Mouse (Mus musculus): Measurements from ENCODE around the gene Avl9.

The Avl9 gene

GRCm38 (mm10) chr6:56714574-56715269 is at the start of gene Avl9:
Avl9 (plus strand) TSS chr6:56714899.
- DNase-seq (ENCODE audit: low read depth), result peak; percentile 91

GRCm38 (mm10) chr6:56688238-56688637 is 26.5 kb upstream of the Avl9 start:
- no peak for DNase-seq (ENCODE audit: low read depth)

DNA sequence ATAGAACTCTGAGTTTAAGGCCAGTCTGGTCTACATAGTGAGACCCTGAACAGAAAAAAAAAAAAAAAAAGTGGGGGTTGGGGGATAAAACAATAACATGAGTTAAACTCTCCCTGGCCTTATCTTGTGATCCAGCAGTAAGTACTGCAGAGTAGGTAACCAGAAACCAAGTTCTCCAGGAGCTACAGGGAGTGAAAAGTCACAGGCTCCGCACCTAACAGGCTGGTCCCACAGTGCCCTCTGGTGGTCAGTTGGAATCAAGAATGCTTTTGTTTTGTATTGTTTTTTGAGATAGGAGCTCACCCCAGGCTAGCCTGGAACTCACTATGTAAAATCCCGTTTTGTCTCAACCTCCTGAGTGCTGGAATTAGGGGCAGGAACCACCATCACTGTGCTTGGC is 23.5 kb upstream of the Avl9 start:
- peak; percentile 70 for DNase-seq (ENCODE audit: low read depth)

- DNase-seq (ENCODE audit: low read depth), result no peak
Observed at GRCm38 (mm10) chr6:56692445-56692844, 22.3 kb upstream of the Avl9 start.

GRCm38 (mm10) chr6:56703931-56704900 is 10.5 kb upstream of the Avl9 start, which contains the start of gene Lsm5:
Lsm5 (minus strand) TSS chr6:56704710.
- DNase-seq (ENCODE audit: low read depth), result peak; percentile 90

DNA sequence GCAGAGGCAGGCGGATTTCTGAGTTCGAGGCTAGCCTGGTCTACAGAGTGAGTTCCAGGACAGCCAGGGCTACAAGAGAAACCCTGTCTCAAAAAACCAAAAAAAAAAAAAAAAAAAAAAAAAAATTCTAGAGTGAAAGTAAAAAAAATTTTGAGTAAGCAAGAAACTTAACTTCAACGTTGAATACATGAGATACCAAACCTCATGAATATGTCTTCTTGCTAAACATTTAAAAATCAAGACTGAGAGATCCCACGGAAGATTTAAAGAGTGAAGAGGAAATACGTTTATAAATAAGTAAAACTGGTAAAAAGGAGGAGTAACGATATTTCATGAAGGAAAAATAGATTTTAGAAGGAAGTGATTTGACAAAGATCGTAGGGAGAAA is 519 bp upstream of the Avl9 start:
- DNase-seq (ENCODE audit: low read depth), result no peak

- DNase-seq (ENCODE audit: low read depth), result peak; percentile 59
Observed at GRCm38 (mm10) chr6:56715270-56715666, 569 bp downstream of the Avl9 start.

DNA sequence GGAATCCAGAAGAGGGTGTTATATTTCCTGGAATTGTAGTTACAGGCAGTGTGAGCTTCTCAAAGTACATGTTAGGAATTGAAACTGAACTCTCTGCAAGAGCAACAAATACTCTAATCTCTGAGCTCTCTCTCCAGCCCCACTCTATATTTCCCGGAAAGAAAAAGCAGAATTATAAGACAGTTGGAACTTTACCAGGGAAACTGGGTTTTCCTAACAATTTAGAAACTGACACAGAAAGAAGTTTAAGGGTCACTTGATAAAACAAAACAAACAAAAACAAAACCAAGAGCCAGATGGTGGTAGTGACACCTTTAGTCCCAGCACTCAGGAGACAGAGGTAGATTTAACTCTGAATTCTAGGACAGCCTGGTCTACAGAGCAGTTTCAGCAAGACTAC is 4.4 kb downstream of the Avl9 start:
- DNase-seq (ENCODE audit: low read depth), result no peak

DNA sequence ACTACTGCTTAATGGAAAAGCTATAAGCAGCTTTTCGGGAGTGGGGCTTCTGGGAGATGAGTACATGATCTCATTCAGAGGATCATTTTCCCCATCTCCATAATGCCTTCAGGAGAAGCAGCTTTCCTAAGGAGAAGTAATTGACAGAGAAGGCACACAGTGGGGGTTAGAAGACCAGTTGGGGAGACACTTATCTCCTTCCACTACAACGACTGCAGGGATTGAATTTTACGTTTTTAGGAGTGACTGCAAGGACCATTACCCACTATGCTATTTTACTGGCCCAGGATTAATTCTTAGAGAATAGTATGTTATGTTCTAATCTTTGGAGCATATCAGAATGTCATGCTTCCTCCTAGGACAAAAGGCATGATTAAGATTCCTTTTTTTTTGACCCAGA is 6.2 kb downstream of the Avl9 start:
- DNase-seq (ENCODE audit: low read depth), result no peak

DNA sequence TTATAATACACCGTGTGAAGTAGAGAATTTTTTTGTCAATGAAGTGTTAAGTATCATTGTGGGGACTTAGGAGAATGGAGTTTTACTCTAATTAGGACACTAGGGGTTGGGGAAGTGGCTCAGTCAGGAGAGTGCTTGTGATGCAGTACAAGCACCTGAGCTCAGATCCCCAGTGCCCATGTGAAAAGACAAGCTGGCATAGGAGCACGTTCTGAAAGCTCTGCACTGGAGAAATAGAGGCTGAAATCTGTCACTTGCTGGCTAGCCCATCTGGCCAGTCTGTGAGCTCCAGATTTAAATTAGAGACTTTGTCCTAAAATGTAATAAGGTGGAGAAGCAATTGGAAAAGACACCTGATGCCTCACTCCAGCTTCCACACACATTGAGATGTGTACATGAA is 17.8 kb downstream of the Avl9 start:
- DNase-seq (ENCODE audit: low read depth), result no peak

DNA sequence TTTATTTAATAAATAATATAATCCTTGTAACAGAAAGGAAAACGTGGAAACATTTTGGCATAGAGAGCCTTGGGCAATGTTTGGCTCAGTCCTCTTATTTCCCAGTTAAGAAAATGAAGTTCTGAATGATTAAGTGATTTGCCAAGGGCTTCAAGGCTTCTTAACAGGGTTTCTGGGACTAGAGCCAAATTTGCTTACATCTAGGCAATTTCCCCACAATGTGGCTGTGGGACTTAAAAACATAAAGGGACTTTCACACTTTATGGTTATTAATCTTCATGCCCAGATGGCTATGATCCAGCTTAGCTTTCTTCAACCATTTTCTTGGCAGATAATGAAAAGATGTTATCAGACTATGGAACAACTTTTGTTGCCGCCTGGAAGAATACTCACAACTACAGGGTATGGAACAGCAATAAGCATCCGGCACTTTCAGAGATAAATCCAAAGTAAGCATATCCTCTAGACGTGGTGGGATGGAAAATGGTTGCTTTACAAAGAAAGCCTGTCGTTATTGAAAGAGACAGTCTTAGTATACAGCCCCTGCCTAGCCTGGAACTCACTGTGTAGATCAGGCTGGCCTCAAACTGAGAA is 31.3 kb downstream of the Avl9 start:
- no peak for DNase-seq (ENCODE audit: low read depth)

DNA sequence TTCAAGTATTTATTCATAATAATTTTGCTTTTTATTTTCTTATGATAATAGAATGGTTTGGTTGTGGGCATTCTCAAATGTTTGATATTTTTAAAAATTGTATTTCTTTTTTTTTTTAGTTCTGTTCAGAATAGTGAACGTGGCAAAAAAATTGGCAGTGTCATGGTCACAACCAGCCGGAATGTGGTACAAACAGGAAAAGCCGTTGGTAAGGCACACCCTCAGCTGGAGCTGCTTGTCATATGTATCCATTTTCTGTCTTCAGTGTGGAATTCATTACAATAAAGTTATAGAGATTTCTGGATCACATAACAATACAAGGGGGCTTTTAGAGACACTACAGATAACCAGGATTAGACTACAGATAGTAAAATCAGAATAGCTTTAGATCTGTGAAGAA is 39.0 kb downstream of the Avl9 start:
- no peak for DNase-seq (ENCODE audit: low read depth)

DNA sequence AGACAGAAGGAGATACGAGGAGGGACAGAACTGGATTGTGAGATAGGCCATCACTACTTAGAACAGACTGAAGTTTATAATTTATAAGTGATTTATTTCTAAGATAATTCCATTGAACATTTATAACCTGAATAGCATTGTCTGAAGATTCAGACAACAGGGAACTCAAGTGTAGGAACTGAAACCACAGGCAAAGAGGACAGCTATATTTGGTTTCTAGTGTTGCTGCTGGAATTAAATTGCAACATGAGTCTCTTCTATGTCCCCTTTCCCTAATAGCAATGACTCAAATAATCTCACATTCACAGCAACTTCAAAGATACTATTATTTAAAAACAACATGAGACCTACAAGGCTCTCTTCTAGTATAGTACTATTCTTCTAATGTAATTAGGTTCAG is 41.4 kb downstream of the Avl9 start:
- DNase-seq (ENCODE audit: low read depth), result no peak

- no peak for DNase-seq (ENCODE audit: low read depth)
Observed at GRCm38 (mm10) chr6:56759324-56759723, 44.6 kb downstream of the Avl9 start.

DNA sequence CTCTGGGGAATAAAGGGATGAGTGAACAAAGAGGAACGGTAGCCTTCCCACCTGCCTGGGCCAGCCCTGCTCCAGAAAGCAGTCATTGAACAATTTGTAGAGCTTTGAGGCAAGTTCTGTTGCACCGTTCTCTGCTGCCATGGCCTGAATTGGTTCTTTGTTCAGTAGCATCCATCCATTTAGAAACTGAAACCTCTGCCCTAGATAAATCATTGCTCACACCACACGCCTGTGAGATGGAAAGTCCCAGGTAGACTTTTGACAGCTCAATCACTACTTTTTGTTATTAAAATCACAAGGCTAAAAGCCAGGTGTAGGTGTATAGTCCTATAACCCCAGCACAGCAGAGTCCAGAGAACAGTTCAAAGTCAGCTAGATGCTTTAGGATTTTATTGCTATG is 50.6 kb downstream of the Avl9 start:
- no peak for DNase-seq (ENCODE audit: low read depth)

- no peak for DNase-seq (ENCODE audit: low read depth)
Observed at GRCm38 (mm10) chr6:56765696-56766095, 51.0 kb downstream of the Avl9 start.

DNA sequence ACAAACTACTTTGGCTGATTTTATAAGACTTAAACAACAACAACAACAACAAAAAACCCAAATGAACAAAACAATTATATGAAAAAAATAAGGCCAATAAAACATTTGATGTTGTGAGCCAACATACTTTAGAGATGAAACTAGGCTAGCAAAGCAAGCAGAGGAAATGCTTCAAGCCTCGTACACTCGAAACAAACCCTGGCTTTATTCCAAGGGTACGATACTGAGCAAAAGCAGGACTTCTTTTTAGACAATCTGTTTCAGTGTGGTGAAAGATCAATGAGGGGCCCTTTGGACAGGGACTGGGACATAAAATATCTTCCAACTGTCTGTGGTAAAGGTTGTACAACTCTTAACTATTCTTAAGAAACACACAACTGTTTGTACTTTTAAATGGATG is 61.1 kb downstream of the Avl9 start:
- no peak for DNase-seq (ENCODE audit: low read depth)

DNA sequence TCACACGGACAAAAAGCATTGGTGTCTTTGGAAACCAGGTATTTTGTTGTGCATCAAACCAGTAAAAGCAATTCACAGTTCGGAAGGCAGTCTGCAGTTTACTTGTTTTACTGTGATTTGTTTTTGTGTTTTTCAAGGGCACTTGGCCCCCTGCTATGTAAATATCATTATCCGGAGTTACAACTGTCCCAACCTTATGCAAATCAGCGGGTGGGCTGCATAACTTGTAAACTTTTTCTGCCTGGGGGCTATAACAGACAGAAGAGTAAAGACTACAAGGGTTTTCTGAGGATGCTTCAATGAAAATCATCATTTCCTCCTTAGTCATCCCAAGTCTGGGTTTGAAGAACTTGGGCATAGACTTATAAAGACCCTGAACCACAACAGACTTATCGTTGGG is 64.9 kb downstream of the Avl9 start:
- no peak for DNase-seq (ENCODE audit: low read depth)

- DNase-seq (ENCODE audit: low read depth), result no peak
Observed at GRCm38 (mm10) chr6:56783561-56784272, 69.0 kb downstream of the Avl9 start.

DNA sequence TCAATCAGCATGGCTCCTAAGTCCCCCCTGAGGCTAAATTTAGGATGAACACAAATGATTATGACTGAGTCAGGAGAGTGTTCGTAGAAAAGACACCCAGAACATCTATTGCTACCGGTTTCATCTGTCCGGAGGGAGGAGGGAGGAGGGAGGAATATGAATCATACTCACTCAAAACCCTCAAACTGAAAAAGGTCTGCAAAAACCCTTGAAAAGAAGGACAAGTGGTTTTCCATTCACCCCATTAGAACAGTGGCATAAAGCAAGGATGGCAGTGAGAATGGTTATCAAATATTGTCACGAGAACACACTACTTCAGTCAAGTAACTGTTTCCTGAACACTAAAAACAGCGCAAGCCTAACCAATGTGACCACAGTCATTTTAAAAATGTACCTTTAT is 70.4 kb downstream of the Avl9 start:
- DNase-seq (ENCODE audit: low read depth), result no peak

DNA sequence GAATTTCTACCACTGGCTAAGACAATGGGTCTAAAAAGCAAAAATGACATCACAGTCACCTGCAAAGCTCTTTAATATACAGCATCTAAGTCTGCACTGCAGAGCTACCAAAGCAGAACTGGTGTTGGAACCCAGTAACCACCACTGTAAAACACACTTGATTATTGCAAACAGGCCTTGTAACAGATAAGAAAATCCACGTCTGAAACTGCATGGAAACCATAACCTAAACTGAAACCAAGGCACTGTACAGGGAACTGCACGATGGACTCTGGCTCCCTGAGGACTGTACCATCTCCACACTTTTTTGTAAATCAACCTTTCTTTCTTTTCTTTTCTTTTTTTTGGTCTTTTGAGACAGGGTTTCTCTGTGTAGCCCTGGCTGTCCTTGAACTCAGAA is 73.0 kb downstream of the Avl9 start:
- DNase-seq (ENCODE audit: low read depth), result no peak

GRCm38 (mm10) chr6:56789336-56789735 is 74.6 kb downstream of the Avl9 start:
- no peak for DNase-seq (ENCODE audit: low read depth)

Measured in c-Kit-positive CD71-positive TER-119-negative erythroid progenitor cells, embryonic 14.5 days (primary cell).